Mouse (Mus musculus) ES-E14 (cell line): Measurements from ENCODE around the gene Dpp6.

Source experiments
- CHD2 ChIP-seq: IDR thresholded peaks from 2 replicates; pipeline ENCODE4 v1.6.1; 2014; ENCODE audit warnings: mild to moderate bottlenecking, low read depth, low read length, inconsistent platforms
- MAFK ChIP-seq: IDR thresholded peaks from 2 replicates; pipeline ENCODE4 v1.6.1; 2014; ENCODE audit warnings: mild to moderate bottlenecking, low read depth, low read length, inconsistent platforms; ENCODE audit not compliant: insufficient read depth

GRCm38 (mm10) chr5:27265281-27265680, 448.3 kb downstream of the Dpp6 start:
- TF ChIP-seq CHD2 (no peak), MAFK (no peak)
